Comparison of ENCODE assay signal across 9 mouse cellular contexts in the genomic region with DNA sequence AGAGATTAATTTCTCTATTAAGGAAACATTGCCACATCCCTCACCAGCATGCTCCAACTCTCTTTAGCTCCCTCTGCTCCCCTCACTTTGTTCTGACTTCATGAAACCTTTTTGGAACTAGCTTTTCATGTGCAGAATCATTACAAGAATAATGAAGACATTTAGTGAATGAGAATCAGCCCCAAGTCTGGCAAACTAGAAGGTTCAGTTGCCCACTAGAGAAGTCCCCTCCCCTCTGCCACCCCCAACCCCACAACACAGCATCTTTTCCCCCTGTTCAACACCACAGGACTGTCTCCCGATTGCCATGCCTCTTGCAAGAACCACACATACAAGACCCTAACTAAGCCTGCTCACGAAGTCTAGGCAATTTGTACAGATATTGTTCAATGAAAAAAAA.
DNase-seq lines count a peak whose midpoint lies in the region; ATAC-seq and TF ChIP-seq lines count a peak whose summit lies in the region.
"Had no signal": no experiment of that assay in that cellular context is flagged by ENCODE, and none has a peak within 500 bp of the region (broad histone marks: within the 10 kb centered on the region; RNA-seq: fewer than 3 reads in every experiment).

No protein-coding gene starts in this region.

- no peaks in the 10 kb centered on the region for H3K36me3 ChIP-seq in kidney, embryonic 16.5 days (ENCODE audit: insufficient read depth, low read length)
- H3K36me3 ChIP-seq in embryonic facial prominence, embryonic 13.5 days, result no peaks in the 10 kb centered on the region
- H3K36me3 ChIP-seq in hindbrain, embryonic 15.5 days, result no peaks in the 10 kb centered on the region
- no peaks in the 10 kb centered on the region for H3K36me3 ChIP-seq in neural tube, embryonic 12.5 days
- H3K36me3 ChIP-seq in lung, postnatal 0 days (ENCODE audit: insufficient read depth, low read length), result no peaks in the 10 kb centered on the region

- WGBS in kidney, embryonic 16.5 days, result 3% methylated on average over 2 of the region's 2 CpGs
- WGBS in embryonic facial prominence, embryonic 13.5 days, result 3% methylated on average over 2 of the region's 2 CpGs
- WGBS in hindbrain, embryonic 15.5 days, result 2% methylated on average over 2 of the region's 2 CpGs
- WGBS in neural tube, embryonic 12.5 days, result 4% methylated on average over 2 of the region's 2 CpGs
- WGBS in lung, postnatal 0 days, result 0% methylated on average over 2 of the region's 2 CpGs

- DNase-seq in kidney, adult 8-10 months, result no peak
- no peak for DNase-seq in layer of hippocampus, postnatal 10 days (ENCODE audit: low spot score in 2 of 2)
- DNase-seq in lung, postnatal 0 days (ENCODE audit: low spot score), result no peak
- DNase-seq: spleen, adult 18-20 months had no signal

- no peaks in the 10 kb centered on the region for H3K9me3 ChIP-seq in kidney, embryonic 16.5 days (ENCODE audit: low read length)
- H3K9me3 ChIP-seq in embryonic facial prominence, embryonic 13.5 days, result no peaks in the 10 kb centered on the region
- no peaks in the 10 kb centered on the region for H3K9me3 ChIP-seq in hindbrain, embryonic 15.5 days
- no peaks in the 10 kb centered on the region for H3K9me3 ChIP-seq in neural tube, embryonic 12.5 days
- no peaks in the 10 kb centered on the region for H3K9me3 ChIP-seq in lung, postnatal 0 days (ENCODE audit: low read length)

- no peak for TF ChIP-seq CTCF in lung, postnatal 0 days (IDR thresholded peaks at IDR 0.05)

- H3K9ac ChIP-seq in kidney, embryonic 16.5 days (replicated peaks; ENCODE audit: low read length), result no peak overlapping the region
- H3K9ac ChIP-seq in embryonic facial prominence, embryonic 13.5 days, result 0 out of 2 replicates have a peak overlapping the region, but pooled peaks have one; percentile 58
- peak overlapping the region; percentile 36; the same call in 1 of the 2 replicates for H3K9ac ChIP-seq in hindbrain, embryonic 15.5 days
- H3K9ac ChIP-seq in neural tube, embryonic 12.5 days, result no peak overlapping the region
- H3K9ac ChIP-seq in lung, postnatal 0 days (replicated peaks; ENCODE audit: low read depth), result no peak overlapping the region

- H3K27ac ChIP-seq in kidney, embryonic 16.5 days (ENCODE audit: low read length), result no peak overlapping the region
- no peak overlapping the region for H3K27ac ChIP-seq in embryonic facial prominence, embryonic 13.5 days
- H3K27ac ChIP-seq in hindbrain, embryonic 15.5 days (replicated peaks), result peak overlapping the region; percentile 81
- H3K27ac ChIP-seq in neural tube, embryonic 12.5 days, result no peak overlapping the region
- H3K27ac ChIP-seq in lung, postnatal 0 days (ENCODE audit: low read length), result no peak overlapping the region

- no peak overlapping the region; the same call in 1 of the 2 replicates for H3K4me3 ChIP-seq in kidney, embryonic 16.5 days (ENCODE audit: low read length)
- H3K4me3 ChIP-seq in embryonic facial prominence, embryonic 13.5 days, result peak overlapping the region; percentile 38
- peak overlapping the region; percentile 43 for H3K4me3 ChIP-seq in hindbrain, embryonic 15.5 days
- H3K4me3 ChIP-seq in neural tube, embryonic 12.5 days, result peak overlapping the region; percentile 27
- no peak overlapping the region for H3K4me3 ChIP-seq in lung, postnatal 0 days (ENCODE audit: low read depth, low read length)

- H3K4me1 ChIP-seq in kidney, embryonic 16.5 days (ENCODE audit: insufficient read depth, low read length), result peaks cover 18% of the 10 kb centered on the region
- peaks cover 29% of the 10 kb centered on the region for H3K4me1 ChIP-seq in embryonic facial prominence, embryonic 13.5 days
- peaks cover 51% of the 10 kb centered on the region for H3K4me1 ChIP-seq in hindbrain, embryonic 15.5 days (replicated peaks)
- H3K4me1 ChIP-seq in neural tube, embryonic 12.5 days, result peaks cover 37% of the 10 kb centered on the region
- H3K4me1 ChIP-seq in lung, postnatal 0 days (ENCODE audit: insufficient read depth, low read depth, low read length), result 0 out of 2 replicates have a peak, but pooled peaks cover 5% of the 10 kb centered on the region

- H3K27me3 ChIP-seq in kidney, embryonic 16.5 days (ENCODE audit: insufficient read depth, low read length), result peaks cover 37% of the 10 kb centered on the region
- H3K27me3 ChIP-seq in embryonic facial prominence, embryonic 13.5 days, result peaks cover 50% of the 10 kb centered on the region
- no peaks in the 10 kb centered on the region for H3K27me3 ChIP-seq in hindbrain, embryonic 15.5 days
- H3K27me3 ChIP-seq in neural tube, embryonic 12.5 days (replicated peaks), result peaks cover 6% of the 10 kb centered on the region
- H3K27me3 ChIP-seq in lung, postnatal 0 days (replicated peaks; ENCODE audit: insufficient read depth, low read length), result 0 out of 2 replicates have a peak, but pooled peaks cover 3% of the 10 kb centered on the region

- no peak for TF ChIP-seq EP300 in lung, postnatal 0 days (IDR thresholded peaks at IDR 0.05)

- ATAC-seq in kidney, embryonic 16.5 days (ENCODE audit: low FRiP score, low TSS enrichment), result no peak
- no peak for ATAC-seq in embryonic facial prominence, embryonic 13.5 days (ENCODE audit: insufficient number of reproducible peaks, insufficient read depth, low FRiP score, low TSS enrichment, low read depth)
- peak; percentile 0; the same call in 1 of the 2 replicates for ATAC-seq in hindbrain, embryonic 15.5 days (ENCODE audit: low FRiP score, low read depth)
- no peak for ATAC-seq in neural tube, embryonic 12.5 days (ENCODE audit: low FRiP score, low read depth)
- no peak for ATAC-seq in activated CD4-positive, CD25-positive, alpha-beta regulatory T cell, adult 4 months
- ATAC-seq in lung, postnatal 0 days, result no peak

- H3K4me2 ChIP-seq in kidney, embryonic 16.5 days (replicated peaks; ENCODE audit: low read depth, low read length), result peak overlapping the region; percentile 33; the same call in 1 of the 2 replicates
- peak overlapping the region; percentile 66 for H3K4me2 ChIP-seq in embryonic facial prominence, embryonic 13.5 days
- peak overlapping the region; percentile 62 for H3K4me2 ChIP-seq in hindbrain, embryonic 15.5 days
- peak overlapping the region; percentile 73 for H3K4me2 ChIP-seq in neural tube, embryonic 12.5 days (replicated peaks)
- no peak overlapping the region for H3K4me2 ChIP-seq in lung, postnatal 0 days (replicated peaks; ENCODE audit: low read depth, low read length)

Comparison
In these comparisons a context has a peak if more than half of its experiments do, and no peak if none do; other contexts are left out.
1. H3K4me3 ChIP-seq: peak in embryonic facial prominence, embryonic 13.5 days (single experiment), hindbrain, embryonic 15.5 days (single experiment) and neural tube, embryonic 12.5 days (single experiment); none in kidney, embryonic 16.5 days (single experiment) and lung, postnatal 0 days (single experiment).
2. H3K9ac ChIP-seq: peak in embryonic facial prominence, embryonic 13.5 days (single experiment) and hindbrain, embryonic 15.5 days (single experiment); none in kidney, embryonic 16.5 days (single experiment), neural tube, embryonic 12.5 days (single experiment) and lung, postnatal 0 days (single experiment).